Mouse (Mus musculus) hindbrain, embryonic 10.5 days (tissue): ENCODE measurements around the gene 1700013G24Rik. TPM values are rescaled to one million over a fixed set of nuclear protein-coding genes. Genes with fewer than 3 reads are reported as not detected.

Experiments
- DNase-seq: peaks from one replicate; pipeline ENCODE4 v3.0.0-alpha.2; 2017; ENCODE audit warnings: low spot score
- H3K27ac ChIP-seq: fragments of 300-500 bp; sonication (generic); 2 replicates; pipeline ENCODE4 v1.5.1; 2016; ENCODE audit warnings: mild to moderate bottlenecking, moderate library complexity
- H3K27me3 ChIP-seq: fragments of 300-500 bp; sonication (generic); 2 replicates; pipeline ENCODE4 v1.6.1; 2016; ENCODE audit warnings: mild to moderate bottlenecking; ENCODE audit not compliant: poor library complexity, insufficient read depth, severe bottlenecking
- H3K36me3 ChIP-seq: fragments of 300-500 bp; sonication (generic); 2 replicates; pipeline ENCODE4 v1.6.1; 2016; ENCODE audit warnings: mild to moderate bottlenecking, moderate library complexity
- H3K4me1 ChIP-seq: fragments of 300-500 bp; sonication (generic); replicated peaks from 2 replicates; pipeline ENCODE4 v1.6.1; 2016; ENCODE audit warnings: mild to moderate bottlenecking
- H3K4me3 ChIP-seq: fragments of 300-500 bp; sonication (generic); 2 replicates; pipeline ENCODE4 v1.5.1; 2016; ENCODE audit warnings: mild to moderate bottlenecking, moderate library complexity
- H3K9me3 ChIP-seq: fragments of 300-500 bp; sonication (generic); 2 replicates; pipeline ENCODE4 v1.6.1; 2016; ENCODE audit warnings: mild to moderate bottlenecking, moderate library complexity
- WGBS: fragments of 180-500 bp; shearing (Covaris S2); methylation state at CpG from one replicate; pipeline ENCODE4 v1.1.7; 2016; 5-methylcytosine and 5-hydroxymethylcytosine counted together
- polyA plus RNA-seq: library from polyadenylated mRNA; unstranded; fragments of >200 nt; fragmentation: Nextera tagmentation; extraction: Ambion mirVana; gene quantifications from 2 replicates; pipeline ENCODE4 v1.2.1, GENCODE M21; 2016

Gene 1700013G24Rik
- polyA plus RNA-seq, 1 experiment from 2014 or later: not detected

DNA sequence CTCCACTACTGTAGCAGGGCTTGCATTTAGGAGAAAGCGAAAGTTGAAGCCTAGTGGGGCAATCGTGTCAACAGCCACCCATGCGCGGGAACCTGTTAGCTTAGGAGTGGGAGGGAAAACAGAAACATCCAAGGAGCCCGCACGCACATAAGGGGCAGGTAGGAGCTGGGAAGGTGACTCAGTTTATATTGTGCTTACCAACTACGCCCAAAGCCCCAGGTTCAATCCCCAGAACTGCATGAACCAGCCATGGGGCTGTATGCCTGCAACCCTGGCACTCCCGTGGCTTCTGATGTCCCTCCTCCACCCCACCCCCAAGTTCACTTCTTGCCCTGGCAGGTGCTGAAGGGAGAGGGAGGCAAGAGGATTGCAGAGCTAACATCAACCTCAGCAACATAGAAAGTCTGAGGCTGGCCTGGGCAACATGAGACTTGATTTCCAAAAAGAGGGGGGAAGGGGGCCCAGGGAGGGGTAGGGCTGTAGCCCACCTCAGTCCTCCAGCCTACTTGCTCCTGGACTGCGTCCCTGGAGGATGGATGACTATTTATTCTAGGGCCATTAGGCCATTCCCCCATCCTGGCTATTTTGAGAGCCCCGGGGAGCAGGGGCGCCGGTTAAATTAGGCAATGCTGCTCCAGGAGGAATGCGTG lies 28.4 kb downstream of the 1700013G24Rik start:
- Histone ChIP-seq H3K4me3 (no peak overlapping the region), H3K36me3 (no peaks in the 10 kb centered on the region), H3K27ac (peak overlapping the region; percentile 81), H3K9me3 (no peaks in the 10 kb centered on the region), H3K4me1 (peaks cover 94% of the 10 kb centered on the region), H3K27me3 (peaks cover 10% of the 10 kb centered on the region; the same call in 1 of the 2 replicates)
- no peak for DNase-seq
- WGBS: 63% methylated on average over 13 of the region's 13 CpGs

GRCm38 (mm10) chr4:137483871-137484270 lies 30.8 kb downstream of the 1700013G24Rik start:
- no peaks in the 10 kb centered on the region for H3K36me3 ChIP-seq
- 87% methylated on average over 16 of the region's 16 CpGs for WGBS
- DNase-seq: no peak
- peaks cover 94% of the 10 kb centered on the region for H3K4me1 ChIP-seq
- no peak overlapping the region for H3K4me3 ChIP-seq
- no peaks in the 10 kb centered on the region for H3K9me3 ChIP-seq
- peak overlapping the region; percentile 60; the same call in 1 of the 2 replicates for H3K27ac ChIP-seq
- peaks cover 10% of the 10 kb centered on the region; the same call in 1 of the 2 replicates for H3K27me3 ChIP-seq

GRCm38 (mm10) chr4:137484586-137484985 lies 31.5 kb downstream of the 1700013G24Rik start:
- 78% methylated on average over 7 of the region's 7 CpGs for WGBS
- Histone ChIP-seq H3K27me3 (peaks cover 6% of the 10 kb centered on the region; the same call in 1 of the 2 replicates), H3K4me1 (peaks cover 94% of the 10 kb centered on the region), H3K4me3 (no peak overlapping the region), H3K9me3 (no peaks in the 10 kb centered on the region), H3K36me3 (no peaks in the 10 kb centered on the region), H3K27ac (peak overlapping the region; percentile 60)
- no peak for DNase-seq

DNA sequence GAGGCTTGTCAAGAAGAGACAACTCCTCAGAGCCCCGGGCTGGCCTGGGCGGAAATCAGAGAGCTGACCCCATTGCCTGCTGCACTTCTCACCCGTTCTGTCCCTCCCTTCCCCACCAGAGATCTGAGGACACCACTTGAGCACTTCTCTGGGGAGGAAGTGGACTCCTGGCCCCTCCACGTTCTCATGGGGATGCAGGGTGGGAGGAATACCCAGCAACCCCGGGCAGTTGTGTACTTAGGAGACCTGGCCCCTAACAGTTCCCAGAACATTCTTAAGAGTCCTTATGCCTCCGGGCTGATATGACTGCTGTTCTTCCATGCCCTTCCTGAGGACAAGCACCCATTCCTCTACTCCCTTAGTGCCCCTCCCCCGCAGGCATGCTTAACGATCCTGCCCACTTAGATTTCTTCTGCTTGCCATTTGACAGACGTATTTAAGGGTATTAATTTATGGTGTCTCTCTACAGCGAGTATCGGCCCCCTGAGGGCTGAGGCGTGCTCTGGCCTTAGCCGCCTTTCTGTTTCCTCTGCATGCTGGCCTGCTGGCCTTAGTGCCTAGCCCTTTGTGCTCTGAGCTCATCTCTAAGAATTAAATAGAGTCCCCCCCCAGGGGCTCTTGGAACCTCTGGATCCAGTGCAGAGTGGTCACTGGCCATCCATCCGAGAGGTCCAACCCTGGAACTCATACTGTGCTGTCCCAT lies 32.3 kb downstream of the 1700013G24Rik start:
- Histone ChIP-seq H3K27me3 (no peaks in the 10 kb centered on the region), H3K27ac (peak overlapping the region; percentile 84), H3K4me3 (0 out of 2 replicates have a peak overlapping the region, but pooled peaks have one; percentile 13), H3K36me3 (no peaks in the 10 kb centered on the region), H3K9me3 (no peaks in the 10 kb centered on the region), H3K4me1 (peaks cover 94% of the 10 kb centered on the region)
- no peak for DNase-seq
- 42% methylated on average over 14 of the region's 14 CpGs for WGBS

DNA sequence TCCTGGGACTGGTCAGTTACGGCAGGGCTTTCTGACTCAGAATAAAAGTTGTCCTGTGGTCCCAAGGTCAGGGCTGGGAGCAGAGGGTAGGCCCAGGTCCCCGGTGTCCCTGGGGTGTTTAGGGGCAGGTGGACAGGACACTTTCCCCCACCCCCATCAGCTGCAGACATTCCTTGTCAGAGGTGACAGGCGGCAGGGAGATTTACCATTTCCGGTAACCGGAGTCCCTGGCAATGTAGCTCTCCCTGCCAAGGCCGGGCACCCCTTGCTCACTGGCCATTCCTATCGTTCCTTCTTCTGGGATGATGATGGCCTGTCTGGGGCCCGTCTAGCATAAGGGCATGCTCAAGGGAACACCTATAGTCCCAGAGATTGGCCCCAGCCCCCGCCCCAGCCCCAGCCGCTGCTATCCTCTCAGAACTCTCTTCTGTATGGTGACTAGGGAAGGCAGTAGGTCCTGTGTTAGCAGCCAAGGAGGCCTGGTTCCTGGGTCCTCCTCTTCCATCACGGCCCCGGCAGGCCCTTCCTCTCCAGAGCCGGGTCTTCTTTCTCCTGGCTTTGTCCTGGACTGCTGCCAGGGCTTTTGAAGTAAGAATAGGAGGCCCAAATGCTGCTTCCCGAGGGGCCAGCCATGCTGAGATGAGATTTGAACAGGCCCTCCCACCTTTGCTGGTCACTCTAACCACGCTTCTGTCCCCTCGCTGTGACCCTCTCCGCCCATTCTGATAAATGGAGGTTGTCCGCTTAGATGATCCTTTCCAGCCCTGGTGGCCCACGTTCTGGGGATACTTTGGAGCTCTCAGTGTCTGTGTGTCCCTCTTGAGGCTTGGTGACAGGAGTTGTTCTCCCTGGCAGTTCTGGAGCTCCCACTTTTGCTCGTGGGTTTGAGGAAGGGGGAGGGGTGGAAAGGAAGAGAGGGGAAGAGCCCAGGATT lies 33.3 kb downstream of the 1700013G24Rik start:
- no peak for DNase-seq
- Histone ChIP-seq H3K4me3 (peak overlapping the region; percentile 9; the same call in 1 of the 2 replicates), H3K9me3 (no peaks in the 10 kb centered on the region), H3K4me1 (peaks cover 85% of the 10 kb centered on the region), H3K27ac (peak overlapping the region; percentile 84), H3K36me3 (no peaks in the 10 kb centered on the region), H3K27me3 (no peaks in the 10 kb centered on the region)
- WGBS: 39% methylated on average over 20 of the region's 20 CpGs

GRCm38 (mm10) chr4:137487286-137488000 lies 34.4 kb downstream of the 1700013G24Rik start:
- Histone ChIP-seq H3K9me3 (no peaks in the 10 kb centered on the region), H3K27ac (peak overlapping the region; percentile 84), H3K36me3 (no peaks in the 10 kb centered on the region), H3K4me3 (peak overlapping the region; percentile 16; the same call in 1 of the 2 replicates), H3K27me3 (no peaks in the 10 kb centered on the region), H3K4me1 (peaks cover 78% of the 10 kb centered on the region)
- peak; percentile 57 for DNase-seq
- WGBS: 41% methylated on average over 10 of the region's 10 CpGs

GRCm38 (mm10) chr4:137488038-137488437 lies 35.0 kb downstream of the 1700013G24Rik start:
- peak overlapping the region; percentile 84 for H3K27ac ChIP-seq
- DNase-seq: no peak
- H3K36me3 ChIP-seq: no peaks in the 10 kb centered on the region
- peaks cover 77% of the 10 kb centered on the region for H3K4me1 ChIP-seq
- H3K27me3 ChIP-seq: no peaks in the 10 kb centered on the region
- no peak overlapping the region for H3K4me3 ChIP-seq
- no peaks in the 10 kb centered on the region for H3K9me3 ChIP-seq
- WGBS: 44% methylated on average over 11 of the region's 11 CpGs

GRCm38 (mm10) chr4:137488571-137489303 lies 35.7 kb downstream of the 1700013G24Rik start:
- 11% methylated on average over 12 of the region's 12 CpGs for WGBS
- Histone ChIP-seq H3K27ac (peak overlapping the region; percentile 84), H3K4me3 (no peak overlapping the region), H3K36me3 (no peaks in the 10 kb centered on the region), H3K4me1 (peaks cover 74% of the 10 kb centered on the region), H3K9me3 (no peaks in the 10 kb centered on the region), H3K27me3 (no peaks in the 10 kb centered on the region)
- DNase-seq: peak; percentile 62

DNA sequence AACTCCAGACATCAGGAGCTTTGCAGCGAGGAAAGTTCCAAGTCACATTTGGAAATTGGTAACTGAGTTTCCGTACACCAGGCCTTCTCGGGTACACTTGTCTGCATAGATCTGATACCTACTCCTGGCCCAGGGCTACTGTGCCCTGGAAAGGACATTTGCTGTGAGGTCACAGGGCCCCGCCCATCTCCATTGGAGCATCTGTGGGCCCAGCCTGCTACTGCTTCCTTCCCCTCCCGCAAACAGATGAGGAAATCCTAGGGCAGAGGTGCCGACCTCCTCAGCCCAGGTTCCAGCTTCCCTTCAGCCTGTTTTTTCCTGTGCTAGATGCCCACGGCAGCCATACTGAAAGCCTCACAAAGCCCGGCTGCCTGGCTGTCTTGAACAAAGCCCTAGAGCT lies 36.9 kb downstream of the 1700013G24Rik start:
- H3K9me3 ChIP-seq: no peaks in the 10 kb centered on the region
- peaks cover 71% of the 10 kb centered on the region for H3K4me1 ChIP-seq
- 58% methylated on average over 8 of the region's 8 CpGs for WGBS
- no peaks in the 10 kb centered on the region for H3K36me3 ChIP-seq
- DNase-seq: no peak
- H3K4me3 ChIP-seq: no peak overlapping the region
- H3K27me3 ChIP-seq: no peaks in the 10 kb centered on the region
- H3K27ac ChIP-seq: peak overlapping the region; percentile 84

DNA sequence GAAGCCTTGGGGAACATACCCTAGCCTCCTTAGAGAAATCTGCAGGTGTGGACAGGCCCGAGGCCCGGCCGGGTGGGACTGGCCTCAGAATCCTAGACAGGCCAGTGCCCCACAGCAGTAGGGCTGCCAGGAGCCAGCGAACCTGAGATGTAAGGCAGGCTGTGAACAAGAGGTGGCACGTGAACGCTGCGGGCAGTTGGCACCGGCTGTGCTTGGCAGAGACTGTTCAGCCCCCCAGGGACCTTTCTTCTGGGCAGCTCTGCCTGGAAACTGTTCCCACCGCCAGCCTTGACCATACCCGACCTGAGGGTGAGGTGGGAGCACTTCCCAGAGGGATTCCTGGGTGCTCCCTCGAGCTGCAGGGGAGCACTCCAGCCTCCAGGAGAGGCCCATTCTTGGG lies 39.5 kb downstream of the 1700013G24Rik start:
- H3K9me3 ChIP-seq: no peaks in the 10 kb centered on the region
- WGBS: 82% methylated on average over 11 of the region's 11 CpGs
- H3K4me1 ChIP-seq: peaks cover 66% of the 10 kb centered on the region
- DNase-seq: no peak
- no peak overlapping the region for H3K27ac ChIP-seq
- no peaks in the 10 kb centered on the region for H3K36me3 ChIP-seq
- H3K27me3 ChIP-seq: no peaks in the 10 kb centered on the region
- H3K4me3 ChIP-seq: no peak overlapping the region

DNA sequence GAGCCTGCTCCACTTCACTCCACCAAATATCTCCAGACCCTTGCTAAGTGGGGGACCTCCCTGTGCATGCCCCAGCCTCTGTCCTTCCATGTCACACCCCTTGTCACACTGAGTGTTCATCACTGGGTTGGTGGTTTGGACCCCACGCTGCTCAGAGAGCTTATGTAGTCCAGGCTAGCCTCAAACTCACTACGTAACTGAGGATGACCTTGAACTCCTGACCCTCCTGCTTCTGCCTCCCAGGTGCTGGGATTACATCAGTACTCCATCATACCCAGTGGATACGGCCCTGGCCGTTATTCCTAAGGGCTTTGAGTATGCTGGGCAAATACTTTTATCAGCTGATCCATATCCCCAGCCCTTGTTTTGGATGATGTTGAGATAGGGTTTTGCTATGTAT lies 40.1 kb downstream of the 1700013G24Rik start:
- H3K4me3 ChIP-seq: no peak overlapping the region
- DNase-seq: no peak
- WGBS: 90% methylated on average over 4 of the region's 4 CpGs
- no peaks in the 10 kb centered on the region for H3K36me3 ChIP-seq
- no peak overlapping the region for H3K27ac ChIP-seq
- no peaks in the 10 kb centered on the region for H3K9me3 ChIP-seq
- peaks cover 66% of the 10 kb centered on the region for H3K4me1 ChIP-seq
- H3K27me3 ChIP-seq: no peaks in the 10 kb centered on the region
